Mouse (Mus musculus) common myeloid progenitor, adult 5-6 weeks (primary cell): Measurements from ENCODE around the gene Slc23a2. TPM values are rescaled to one million over a fixed set of nuclear protein-coding genes. Genes with fewer than 3 reads are reported as not detected.

Experiments used
- ATAC-seq: replicated peaks from 2 replicates; pipeline ENCODE4 v1.8.0; 2016; ENCODE audit warnings: low read depth, mild to moderate bottlenecking, moderate TSS enrichment, inconsistent platforms; ENCODE audit not compliant: poor library complexity, severe bottlenecking
- total RNA-seq: library from RNA; stranded (forward); fragments of 200-1000, 187-1606 nt; gene quantifications from 2 replicates; pipeline ENCODE4 v1.2.3, GENCODE M21; 2017

Slc23a2 gene
- total RNA-seq, 1 experiment from 2014 or later = 8.2 TPM

GRCm38 (mm10) chr2:132028894-132029605 is 115.9 kb downstream of the Slc23a2 start:
- ATAC-seq = peak; percentile 45

- no peak for ATAC-seq
Observed at GRCm38 (mm10) chr2:132028107-132028506, 116.8 kb downstream of the Slc23a2 start.

DNA sequence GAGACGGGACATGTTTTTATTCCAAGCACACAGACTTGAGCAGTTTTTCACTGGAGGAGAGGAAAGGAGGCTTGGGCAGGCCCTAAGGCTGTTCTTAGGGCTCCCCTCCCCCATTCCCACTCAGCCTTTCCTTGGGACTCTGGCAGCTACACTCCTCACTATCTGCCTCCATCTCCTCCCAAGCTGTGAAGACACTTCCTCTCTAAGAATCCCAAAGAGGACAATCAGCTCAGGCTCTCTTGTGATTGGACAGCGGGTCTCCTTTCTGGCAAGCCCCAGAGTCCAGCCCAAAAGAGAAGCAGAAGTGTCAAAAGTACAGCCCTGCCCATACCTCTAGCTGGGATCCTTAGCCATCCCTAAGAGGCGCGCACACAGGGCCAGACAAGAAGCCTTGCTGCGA is 117.5 kb downstream of the Slc23a2 start:
- ATAC-seq = peak; percentile 22

GRCm38 (mm10) chr2:132024028-132024427 is 120.9 kb downstream of the Slc23a2 start:
- ATAC-seq = no peak

DNA sequence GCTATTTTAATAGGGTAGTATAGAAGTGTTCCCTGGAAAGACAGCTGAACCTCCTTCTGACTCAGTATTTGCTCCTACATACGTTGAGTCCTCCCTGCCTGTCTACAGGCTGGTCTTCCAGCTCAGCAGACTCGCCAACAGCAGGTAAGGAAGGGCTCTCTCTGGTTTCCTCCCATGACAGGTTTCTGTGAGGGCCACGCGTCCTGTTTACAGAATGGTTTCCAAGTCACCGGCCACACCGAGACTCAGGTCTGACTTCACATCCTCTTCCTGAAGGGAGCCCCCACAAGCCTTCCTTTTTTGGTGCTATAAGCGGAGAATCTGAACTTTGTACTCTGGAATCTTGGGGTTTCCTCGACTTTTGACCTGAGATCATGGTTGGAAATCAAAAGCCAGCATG is 122.3 kb downstream of the Slc23a2 start:
- 0 out of 2 replicates have a peak, but pooled peaks have one; percentile 6 for ATAC-seq

DNA sequence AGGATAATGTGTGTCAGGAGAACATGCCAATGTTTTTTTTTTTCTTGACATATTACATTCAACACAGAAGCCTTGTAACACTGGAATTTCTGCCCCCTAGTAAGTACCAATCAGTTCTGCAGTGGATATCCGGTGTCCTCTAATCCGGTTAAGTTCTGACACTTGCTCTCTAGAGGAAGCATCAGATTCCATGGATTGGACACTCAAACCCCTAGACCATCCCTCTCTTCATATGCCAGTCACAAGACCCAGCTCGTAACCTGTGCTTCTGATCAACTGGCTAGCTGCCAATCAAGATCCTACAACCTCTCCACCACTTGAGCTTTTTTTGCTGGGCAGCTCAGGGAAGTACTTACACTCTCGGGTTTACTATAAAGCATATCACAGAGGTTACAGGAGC is 123.3 kb downstream of the Slc23a2 start:
- ATAC-seq = no peak

DNA sequence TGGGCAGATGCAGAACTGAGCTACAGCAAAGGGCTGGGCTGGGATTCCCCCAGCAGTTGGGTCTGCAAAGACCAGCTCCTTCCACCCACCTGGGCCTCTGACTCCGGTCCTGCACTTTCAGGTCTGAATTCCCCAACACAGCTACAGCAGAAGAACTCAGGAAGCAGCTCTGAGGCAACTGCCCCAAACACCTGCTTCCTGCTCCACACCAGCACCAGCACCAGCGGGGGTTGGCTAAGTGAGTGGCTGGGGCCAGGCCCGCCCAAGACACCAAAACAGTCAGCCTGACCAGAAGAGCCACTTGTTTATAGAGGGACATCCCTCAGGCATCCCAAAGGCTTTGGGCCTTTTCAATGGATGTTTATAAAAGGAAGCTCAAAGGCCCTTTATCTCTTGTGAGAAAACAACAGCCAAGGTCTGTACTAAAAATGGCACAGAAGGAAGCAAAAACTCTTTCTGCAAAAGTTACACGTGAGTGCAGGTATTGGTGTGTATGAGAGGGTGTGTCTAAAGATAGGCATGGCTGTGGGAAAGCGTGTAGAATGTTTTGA is 123.8 kb downstream of the Slc23a2 start:
- peak; percentile 71 for ATAC-seq

- no peak for ATAC-seq
Observed at GRCm38 (mm10) chr2:132020420-132020819, 124.5 kb downstream of the Slc23a2 start.

- ATAC-seq = peak; percentile 53
Observed at GRCm38 (mm10) chr2:132019372-132019811, 125.5 kb downstream of the Slc23a2 start.

GRCm38 (mm10) chr2:132018156-132018555 is 126.8 kb downstream of the Slc23a2 start:
- ATAC-seq = no peak

GRCm38 (mm10) chr2:132017611-132018010 is 127.3 kb downstream of the Slc23a2 start:
- peak; percentile 26 for ATAC-seq

DNA sequence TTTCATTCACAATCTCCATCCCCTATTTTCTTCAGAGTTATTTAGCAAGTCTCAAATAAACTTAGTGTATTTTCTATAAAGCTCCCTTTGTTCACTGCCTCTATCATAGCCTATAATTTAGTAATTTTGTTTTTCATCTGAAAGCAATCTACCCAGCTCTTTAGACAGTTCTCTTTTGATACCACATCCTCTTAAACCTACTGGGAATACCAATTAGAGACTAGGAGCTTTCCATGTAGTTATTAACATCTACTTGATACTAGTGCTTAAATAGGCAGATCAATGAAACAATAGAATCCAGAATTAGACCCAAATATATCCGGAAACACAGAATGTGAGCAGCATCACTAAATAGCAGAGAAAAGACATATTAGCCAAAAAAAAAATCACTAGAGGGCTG is 128.9 kb downstream of the Slc23a2 start:
- ATAC-seq = no peak

DNA sequence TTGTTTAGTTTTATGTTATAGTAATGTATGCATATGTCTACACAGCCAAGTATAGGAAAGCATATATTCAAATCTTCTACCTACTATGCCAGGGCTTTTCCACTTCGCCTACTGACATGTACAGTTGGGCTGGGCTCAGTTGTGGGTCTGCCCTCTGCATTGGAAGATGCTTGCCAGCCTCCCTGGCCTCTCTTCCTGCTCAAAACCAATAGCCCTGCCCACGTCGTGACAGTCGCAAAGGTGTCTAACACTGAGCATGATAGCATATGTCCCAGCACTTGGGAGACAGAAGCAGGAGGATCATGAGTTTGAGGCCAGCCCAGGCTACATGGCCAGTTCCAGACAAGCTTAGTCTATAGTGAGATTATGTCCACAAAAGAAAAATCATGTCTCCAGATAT is 131.8 kb downstream of the Slc23a2 start:
- no peak for ATAC-seq

DNA sequence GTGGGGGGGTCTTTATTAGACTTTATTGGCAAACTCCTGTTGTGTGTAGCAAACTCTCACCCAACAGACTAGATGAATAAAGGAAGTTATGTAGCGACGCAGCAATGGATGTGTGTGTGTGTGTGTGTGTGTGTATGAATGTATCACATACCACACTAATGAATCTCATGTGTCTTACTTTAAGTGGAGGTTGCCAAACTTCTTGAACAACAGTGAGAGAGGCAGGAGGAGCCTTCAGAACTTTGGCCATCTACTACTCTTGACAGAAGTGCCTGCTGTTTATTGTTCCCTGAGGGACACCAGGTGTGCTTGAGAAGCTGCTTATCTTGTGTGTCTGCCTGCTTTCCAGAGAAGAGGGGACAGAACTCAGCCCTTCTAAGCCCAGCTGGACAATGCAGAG is 134.1 kb downstream of the Slc23a2 start:
- ATAC-seq = no peak

DNA sequence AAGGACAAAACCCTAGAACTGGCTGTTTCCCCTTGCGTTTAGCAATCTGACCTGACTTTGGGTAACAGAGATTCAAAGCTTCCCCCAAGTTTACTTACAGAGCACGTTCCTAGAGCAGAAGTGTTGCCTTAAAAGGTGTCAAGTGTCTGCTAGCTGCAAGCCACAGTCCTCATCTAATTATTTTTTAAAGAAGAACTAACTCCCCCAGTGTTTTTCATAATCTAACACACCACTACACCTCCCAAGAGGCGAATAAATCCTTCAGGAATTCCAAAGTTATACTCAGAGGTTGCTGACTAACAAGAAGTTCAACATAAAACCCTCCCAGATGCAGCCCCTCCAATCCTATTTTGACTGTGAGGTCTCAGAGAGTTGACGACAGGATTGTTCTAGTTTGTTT is 136.7 kb downstream of the Slc23a2 start:
- ATAC-seq = no peak

DNA sequence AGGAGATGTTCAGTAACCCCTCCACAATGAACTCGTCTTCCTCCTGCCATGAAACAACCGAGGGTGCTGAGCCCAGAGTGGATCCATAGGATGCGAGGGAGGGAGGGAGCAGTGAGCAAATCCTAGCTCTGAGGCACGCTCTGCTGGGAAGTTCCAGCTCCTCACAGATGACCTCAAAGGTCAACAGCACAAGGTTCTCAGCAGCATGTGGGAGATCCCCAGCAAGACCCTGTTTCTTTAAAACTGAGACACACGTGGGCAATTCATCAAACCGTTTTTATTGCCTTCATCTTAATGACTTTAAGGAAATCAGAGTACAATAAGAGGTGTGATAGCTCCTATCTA is 137.5 kb downstream of the Slc23a2 start:
- ATAC-seq = no peak

DNA sequence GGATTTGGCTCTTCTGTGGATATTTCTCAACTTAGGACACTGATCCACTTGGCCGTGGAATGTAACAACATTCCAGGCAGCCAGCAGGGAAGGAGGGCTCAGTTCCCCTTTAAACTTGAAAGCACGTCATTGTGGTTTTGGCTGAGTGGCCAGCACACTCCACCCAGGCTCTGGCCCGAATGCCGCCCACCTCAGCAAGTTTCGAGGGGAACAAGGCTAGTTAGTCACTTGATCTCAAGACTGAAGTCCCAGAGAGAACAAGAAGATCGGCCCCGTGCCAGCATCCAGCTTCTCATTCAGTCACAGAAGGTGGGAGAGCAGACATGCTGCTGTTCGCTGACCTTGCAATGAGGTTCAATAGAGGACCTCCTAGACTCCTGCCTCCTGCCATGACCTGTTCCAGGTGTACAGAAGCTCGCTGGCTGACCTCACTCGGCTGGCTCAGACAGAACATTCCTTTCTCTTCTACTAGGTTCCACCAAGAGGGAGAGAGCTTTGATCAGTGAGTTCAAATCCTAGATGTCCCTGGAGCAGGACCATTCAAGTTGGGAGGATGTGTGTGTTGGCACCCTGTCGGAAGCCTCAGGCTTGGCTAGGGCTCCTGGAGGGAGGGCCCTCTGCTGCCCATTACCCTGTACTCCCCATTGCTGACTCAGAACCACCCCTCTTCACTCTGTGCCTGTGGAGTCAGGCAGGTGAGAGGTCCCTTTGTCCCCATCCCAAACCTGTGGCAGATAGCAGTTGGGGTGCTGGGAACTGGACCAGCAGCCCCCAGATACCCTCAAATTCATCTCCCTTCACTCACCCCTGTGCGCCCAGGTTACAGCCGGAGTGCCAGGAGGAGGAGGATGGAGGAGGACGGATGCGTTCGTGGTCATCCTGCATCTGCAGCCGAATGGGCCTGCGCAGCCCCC is 138.1 kb downstream of the Slc23a2 start:
- peak; percentile 87 for ATAC-seq

- ATAC-seq = no peak
Observed at GRCm38 (mm10) chr2:132005445-132005844, 139.5 kb downstream of the Slc23a2 start.

GRCm38 (mm10) chr2:132004495-132005136 is 140.3 kb downstream of the Slc23a2 start:
- no peak for ATAC-seq

DNA sequence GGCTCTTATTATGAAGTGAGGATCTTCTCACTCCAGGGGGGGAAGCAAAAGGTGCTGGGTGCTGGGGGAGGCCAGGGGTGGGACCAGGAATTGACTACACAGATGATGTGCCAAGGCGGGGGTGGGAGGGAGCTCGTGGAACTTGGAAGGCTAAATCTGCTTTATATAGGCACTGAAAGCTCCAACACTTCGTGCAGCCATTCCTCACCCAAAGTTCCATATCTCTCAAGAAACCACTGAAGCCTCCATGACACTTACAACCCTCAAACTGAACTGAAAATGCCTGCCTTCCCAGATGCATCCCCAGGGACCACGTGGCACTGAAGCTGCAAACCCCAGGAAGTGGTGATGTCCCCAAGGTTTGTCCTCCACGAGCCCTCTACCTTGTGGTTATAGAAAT is 141.0 kb downstream of the Slc23a2 start:
- ATAC-seq = no peak
